Mouse (Mus musculus) splenic B cell, adult 2 months (primary cell): ENCODE data around the gene Celf5.

Source experiments
- DNase-seq: peaks from one replicate; pipeline ENCODE4 v3.0.0-alpha.2; 2011; ENCODE audit warnings: low read depth, low spot score
- H3K27me3 ChIP-seq: 2 replicates; pipeline ENCODE4 v1.6.1; 2012; ENCODE audit warnings: mild to moderate bottlenecking, low read length, moderate library complexity, mixed read lengths; ENCODE audit not compliant: control insufficient read depth, poor library complexity, insufficient read depth, severe bottlenecking
- H3K36me3 ChIP-seq: 2 replicates; pipeline ENCODE4 v1.6.1; 2012; ENCODE audit warnings: mild to moderate bottlenecking, low read length, moderate library complexity, mixed read lengths; ENCODE audit not compliant: control insufficient read depth, poor library complexity, insufficient read depth, severe bottlenecking

The Celf5 gene

DNA sequence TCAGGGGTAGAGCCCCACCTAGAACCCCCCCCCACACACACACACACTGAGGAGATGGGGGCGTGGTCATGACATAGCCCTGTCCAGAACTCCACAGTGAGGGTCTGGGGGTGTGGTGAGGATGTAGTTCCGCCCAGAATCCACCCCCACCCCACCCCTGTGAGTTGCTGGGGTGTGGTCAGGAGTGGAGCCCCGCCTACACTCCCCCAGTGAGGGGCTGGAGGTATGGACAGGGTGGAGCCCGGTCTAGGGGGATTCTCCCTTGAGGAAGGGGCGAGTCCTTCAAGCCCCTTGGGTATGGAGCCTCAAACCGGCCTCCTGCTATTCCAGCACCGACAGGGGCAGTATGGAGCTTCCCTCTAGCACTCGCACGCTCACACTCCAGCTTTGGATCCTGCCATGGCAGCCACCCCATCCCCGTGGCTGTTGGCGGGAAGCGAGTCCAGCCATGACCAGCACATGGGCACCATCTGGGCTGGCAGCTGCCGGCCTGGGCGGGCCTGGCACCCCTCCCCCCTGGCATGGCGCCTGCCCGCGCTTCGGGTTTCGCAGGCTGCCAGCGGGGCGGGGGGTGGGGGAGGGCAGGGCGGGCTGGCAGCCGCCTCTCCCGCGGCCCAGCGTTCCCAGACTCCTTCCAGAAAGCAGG is 65.8 kb downstream of the Celf5 start:
- DNase-seq: no peak
- Histone ChIP-seq H3K36me3 (no peaks in the 10 kb centered on the region), H3K27me3 (no peaks in the 10 kb centered on the region)

DNA sequence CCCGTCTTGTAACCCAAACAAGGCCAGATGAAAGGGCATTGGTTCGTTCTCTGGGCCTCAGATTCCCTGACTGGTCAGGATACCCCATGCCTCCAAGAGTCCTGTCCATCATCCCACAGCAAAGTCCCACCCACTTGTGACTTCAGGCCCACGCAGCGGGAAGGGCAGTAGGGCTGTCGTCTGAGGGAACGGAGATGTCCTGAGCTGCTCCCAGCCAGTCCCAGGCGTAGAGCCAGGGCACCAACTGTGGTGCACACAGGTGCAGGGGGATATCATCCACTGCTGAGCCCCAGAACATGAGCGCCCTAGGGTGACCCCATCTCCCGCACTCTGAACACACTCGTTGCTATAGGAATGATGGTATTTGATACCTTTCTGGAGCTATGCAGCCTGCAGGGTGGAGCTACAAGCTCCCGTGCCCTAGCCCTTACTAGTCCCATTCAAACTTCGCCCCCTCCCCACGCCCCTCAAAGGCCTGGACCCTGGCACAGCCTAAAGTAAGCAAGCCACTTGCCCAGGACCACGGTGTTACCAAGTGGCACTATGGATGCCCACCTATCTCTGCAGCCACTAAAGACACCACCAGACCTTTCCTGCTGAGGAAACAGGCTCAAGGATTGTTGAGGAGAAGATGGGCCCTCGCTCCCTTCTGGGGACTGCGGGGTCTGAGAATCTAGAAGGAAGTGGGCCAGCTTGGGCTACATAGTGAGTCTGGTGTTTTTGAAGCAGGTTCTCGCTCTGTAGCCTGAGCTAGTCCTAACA is 66.8 kb downstream of the Celf5 start:
- no peak for DNase-seq
- no peaks in the 10 kb centered on the region for H3K27me3 ChIP-seq
- H3K36me3 ChIP-seq: no peaks in the 10 kb centered on the region

GRCm38 (mm10) chr10:81415146-81415545 is 67.4 kb downstream of the Celf5 start:
- H3K27me3 ChIP-seq: no peaks in the 10 kb centered on the region
- no peak for DNase-seq
- no peaks in the 10 kb centered on the region for H3K36me3 ChIP-seq

- Histone ChIP-seq H3K36me3 (no peaks in the 10 kb centered on the region), H3K27me3 (no peaks in the 10 kb centered on the region)
- DNase-seq: no peak
These were observed 67.8 kb downstream of the Celf5 start for GRCm38 (mm10) chr10:81414682-81415081.

- Histone ChIP-seq H3K36me3 (no peaks in the 10 kb centered on the region), H3K27me3 (no peaks in the 10 kb centered on the region)
- DNase-seq: no peak
These were observed 68.9 kb downstream of the Celf5 start for GRCm38 (mm10) chr10:81413310-81414261.

DNA sequence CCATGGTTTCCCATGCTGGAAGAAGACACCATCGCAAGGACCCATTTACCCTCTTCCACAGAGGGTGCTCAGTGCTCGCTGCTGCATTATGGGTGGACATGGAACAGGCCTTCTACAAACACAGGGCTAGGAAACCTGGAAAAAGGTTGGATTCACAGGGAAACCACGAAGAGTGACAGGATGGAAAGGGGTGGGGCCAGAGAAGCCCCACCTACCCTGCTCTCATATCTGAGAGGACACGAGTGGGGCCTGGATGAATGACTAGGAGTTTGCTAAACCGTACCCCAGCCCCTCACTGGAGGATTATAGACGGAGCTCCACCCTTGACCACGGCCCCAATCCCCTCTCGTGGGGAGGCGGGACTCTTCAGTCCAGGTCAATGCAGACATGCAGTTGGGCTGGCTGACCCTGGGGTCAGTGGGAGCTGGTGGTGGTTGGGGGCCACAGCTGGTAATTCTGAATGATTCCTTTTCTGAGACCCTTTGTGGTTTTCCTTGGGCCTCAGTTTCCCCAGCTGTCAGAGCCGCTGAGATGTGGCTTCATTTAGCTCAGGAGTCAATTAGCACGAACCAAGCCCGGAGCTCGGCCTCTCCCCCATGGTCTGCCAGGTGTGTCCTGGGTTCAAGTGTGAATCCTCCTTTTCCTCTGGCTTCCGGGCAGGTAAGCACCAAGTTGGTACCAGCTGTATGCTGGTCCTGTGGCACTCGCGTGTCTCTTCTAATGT is 69.8 kb downstream of the Celf5 start:
- no peak for DNase-seq
- Histone ChIP-seq H3K27me3 (no peaks in the 10 kb centered on the region), H3K36me3 (no peaks in the 10 kb centered on the region)

- no peaks in the 10 kb centered on the region for H3K27me3 ChIP-seq
- no peak for DNase-seq
- H3K36me3 ChIP-seq: no peaks in the 10 kb centered on the region
These were observed 70.8 kb downstream of the Celf5 start for GRCm38 (mm10) chr10:81411471-81412400.

GRCm38 (mm10) chr10:81410981-81411380 is 71.5 kb downstream of the Celf5 start:
- Histone ChIP-seq H3K27me3 (no peaks in the 10 kb centered on the region; the same call in 1 of the 2 replicates), H3K36me3 (no peaks in the 10 kb centered on the region)
- no peak for DNase-seq

DNA sequence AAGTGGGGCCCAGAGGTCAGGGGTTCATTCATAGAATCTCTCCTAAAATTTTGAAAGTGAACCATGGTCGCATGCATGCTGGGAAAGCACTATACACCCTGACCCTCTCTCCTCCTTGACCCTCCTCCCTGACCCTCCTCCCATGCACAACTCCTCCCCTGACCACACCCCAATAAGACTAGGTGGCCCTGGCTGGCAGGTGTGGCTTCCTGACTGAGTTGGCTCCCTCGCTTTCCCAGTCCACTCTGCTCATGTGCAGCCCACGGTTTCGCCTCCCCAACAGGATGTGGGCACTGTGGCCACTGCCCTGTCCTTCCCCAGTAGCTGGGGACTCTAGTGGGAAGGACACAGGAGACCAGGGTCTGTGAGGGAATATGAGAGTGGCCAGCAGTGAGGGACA is 72.2 kb downstream of the Celf5 start:
- Histone ChIP-seq H3K36me3 (0 out of 2 replicates have a peak, but pooled peaks cover 2% of the 10 kb centered on the region), H3K27me3 (no peaks in the 10 kb centered on the region; the same call in 1 of the 2 replicates)
- DNase-seq: no peak

- H3K36me3 ChIP-seq: 0 out of 2 replicates have a peak, but pooled peaks cover 2% of the 10 kb centered on the region
- DNase-seq: no peak
- H3K27me3 ChIP-seq: no peaks in the 10 kb centered on the region; the same call in 1 of the 2 replicates
These were observed 73.2 kb downstream of the Celf5 start for GRCm38 (mm10) chr10:81409330-81409729.
